Mouse (Mus musculus): ENCODE data around the gene Phldb1.

GRCm38 (mm10) chr9:44645481-44645880, 89.5 kb downstream of the Phldb1 start:
- TF ChIP-seq CTCF (IDR thresholded peaks at IDR 0.05; ENCODE audit: borderline replicate concordance, extremely low read depth, insufficient read depth, insufficient read length) (no peak), POLR2A (IDR thresholded peaks at IDR 0.05; ENCODE audit: borderline replicate concordance, extremely low read depth, insufficient read depth, insufficient read length, poor library complexity, severe bottlenecking) (no peak)
